Mouse (Mus musculus): ENCODE data around the gene Mecom.

- no peak for TF ChIP-seq GATA1 (IDR thresholded peaks at IDR 0.05; ENCODE audit: low read length)
- TF ChIP-seq TAL1 (IDR thresholded peaks at IDR 0.05; ENCODE audit: low read length): no peak
These were observed 434.5 kb downstream of the Mecom start for GRCm38 (mm10) chr3:30113249-30113770.
